Mouse (Mus musculus) heart, postnatal 0 days (tissue): ENCODE measurements around the gene Sh3bp5.

ENCODE experiments used
- CTCF ChIP-seq: IDR thresholded peaks from 2 replicates; pipeline ENCODE4 v1.5.1; 2016; ENCODE audit warnings: antibody characterized with exemption, control low read depth, low read depth
- EP300 ChIP-seq: IDR thresholded peaks from 2 replicates; pipeline ENCODE4 v1.6.1; 2016; ENCODE audit warnings: antibody characterized with exemption, low read depth

GRCm38 (mm10) chr14:31399271-31399670 lies 36.6 kb downstream of the Sh3bp5 start:
- no peak for TF ChIP-seq CTCF
- TF ChIP-seq EP300: no peak
